Mouse (Mus musculus): ENCODE results near the gene Cks2.
"Not testable (repeated sequence)": the region's sequence is repeated elsewhere in the genome, so short reads cannot be mapped to it uniquely, and the experiment has no call there.

Gene Cks2

GRCm38 (mm10) chr13:51642171-51642778 lies 2.8 kb upstream of the Cks2 start:
- no peak for DNase-seq

DNA sequence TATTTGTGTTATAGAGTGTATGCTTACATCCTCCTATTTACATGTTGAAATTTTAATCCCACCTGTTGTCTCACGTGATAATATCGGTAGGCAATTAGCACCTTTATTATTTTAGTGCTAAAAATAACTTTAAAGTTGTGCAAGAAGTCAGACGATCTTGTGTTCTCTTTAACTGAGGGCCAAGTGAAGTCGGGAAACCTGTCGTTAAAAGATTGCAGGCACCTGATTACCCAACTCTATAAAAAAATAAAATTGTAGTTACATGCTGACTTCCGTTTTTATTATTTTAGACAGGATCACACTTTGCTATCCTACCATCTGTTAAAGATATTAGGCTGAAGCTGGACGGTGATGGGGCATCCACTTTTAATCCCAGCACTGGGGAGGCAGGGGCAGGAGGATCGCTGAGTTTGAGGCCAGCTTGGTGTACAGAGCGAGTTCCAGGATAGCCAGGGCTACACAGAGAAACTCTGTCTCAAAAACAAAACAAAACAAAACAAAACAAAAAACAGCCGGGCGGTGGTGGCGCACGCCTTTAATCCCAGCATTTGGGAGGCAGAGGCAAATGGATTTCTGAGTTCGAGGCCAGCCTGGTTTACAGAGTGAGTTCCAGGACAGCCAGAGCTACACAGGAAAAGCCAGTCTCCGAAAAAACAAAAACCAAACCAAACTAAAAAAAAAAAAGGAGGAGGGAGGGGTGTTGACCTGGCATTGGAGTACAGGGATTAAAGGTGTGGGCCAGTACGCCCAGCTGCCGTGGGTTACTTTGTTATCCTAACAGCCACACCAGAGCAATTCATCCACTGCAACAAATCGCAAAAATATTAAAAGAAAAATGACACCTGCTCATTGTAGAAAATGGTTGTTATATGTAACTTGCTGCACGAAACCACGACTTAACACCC lies 856 bp upstream of the Cks2 start:
- no peak for DNase-seq

DNA sequence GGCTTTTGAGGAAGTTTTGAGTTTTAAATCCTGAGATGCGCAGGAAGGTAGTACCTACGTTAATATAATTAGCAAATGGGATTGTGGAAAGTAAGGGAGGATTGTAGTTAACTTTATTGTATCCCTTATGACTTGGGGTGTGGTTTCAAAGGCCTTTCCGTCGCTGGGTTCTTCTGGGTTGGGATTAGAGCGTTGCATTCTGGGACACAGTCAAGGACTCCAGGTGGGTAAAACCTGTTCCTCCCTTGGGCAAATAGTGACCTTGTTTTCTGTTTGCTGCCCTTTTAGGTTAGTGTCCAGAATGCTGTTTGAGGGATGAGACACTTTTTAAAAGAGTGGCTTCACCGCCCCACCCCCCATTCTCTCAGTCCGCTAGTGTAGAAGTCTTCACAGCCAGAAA lies 840 bp downstream of the Cks2 start:
- DNase-seq: peak; percentile 63

DNA sequence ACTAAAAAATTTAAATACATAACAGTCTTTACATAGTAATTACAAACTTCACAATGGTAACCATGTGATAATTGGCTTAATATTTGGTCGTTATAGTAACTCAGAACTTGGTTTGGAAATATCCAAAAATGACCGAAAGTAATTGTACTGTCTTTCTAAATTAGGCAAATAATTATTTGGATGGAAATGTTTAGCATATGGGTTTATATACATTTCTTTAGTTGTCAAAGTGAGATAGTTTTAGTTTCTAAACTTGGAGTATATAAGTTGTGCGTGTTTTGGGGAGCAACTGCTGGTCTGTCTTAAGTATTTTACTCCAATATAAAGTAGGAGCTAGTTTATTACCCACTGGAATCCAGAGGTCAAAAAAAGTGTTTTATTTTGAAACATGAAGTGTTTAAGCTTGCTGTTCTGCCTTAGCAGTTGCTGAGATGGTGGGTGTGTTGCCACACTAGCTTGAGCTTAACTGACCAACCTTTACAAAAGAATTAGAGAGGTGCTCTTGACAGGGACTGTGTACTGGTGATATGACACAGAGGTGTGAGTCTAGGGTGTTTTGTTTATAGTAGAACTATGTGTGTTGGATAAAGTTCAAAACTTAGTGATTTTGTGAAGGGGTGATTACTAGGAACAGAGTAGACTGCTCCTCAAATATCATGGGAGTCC lies 1.5 kb downstream of the Cks2 start:
- peak; percentile 9 for DNase-seq

DNA sequence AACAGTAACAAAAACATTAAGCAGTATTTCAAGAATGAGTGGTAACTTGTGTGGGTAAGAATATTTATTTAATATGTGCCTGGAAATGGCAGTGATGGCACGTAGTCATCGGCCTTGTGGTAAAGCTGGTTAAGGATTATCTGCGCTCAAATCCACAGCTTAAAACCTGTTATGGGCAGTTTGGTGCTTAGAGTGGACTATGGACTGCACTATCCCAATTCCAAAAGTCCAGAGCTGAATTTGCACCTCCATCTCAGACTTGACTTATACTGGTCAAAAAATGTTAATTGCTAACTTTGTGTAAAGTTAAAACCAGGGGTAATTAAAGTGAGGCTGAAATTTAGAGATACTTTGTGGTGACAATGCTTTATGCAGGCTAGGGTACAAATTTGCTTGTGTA lies 2.7 kb downstream of the Cks2 start:
- no peak for DNase-seq

DNA sequence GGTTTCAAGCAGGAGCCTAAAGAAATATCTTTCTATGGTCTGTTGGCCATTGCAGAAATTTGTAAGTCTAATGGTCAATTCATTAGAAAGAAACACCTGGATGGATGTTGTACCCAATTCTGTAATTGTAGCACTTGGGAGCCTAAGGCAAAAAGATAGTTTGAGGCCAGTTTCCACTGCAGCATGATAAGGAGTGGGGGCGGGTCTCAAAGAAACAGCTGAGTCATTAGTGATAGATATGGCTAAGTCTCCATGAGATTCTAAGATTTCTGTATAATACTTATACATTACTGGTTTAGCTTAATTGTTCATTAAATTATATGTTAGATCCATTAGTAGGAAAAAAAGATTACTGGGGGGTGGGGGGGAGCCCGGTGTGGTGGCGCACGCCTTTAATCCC lies 3.2 kb downstream of the Cks2 start:
- peak; percentile 77 for DNase-seq

GRCm38 (mm10) chr13:51649740-51650139 lies 4.7 kb downstream of the Cks2 start:
- DNase-seq: no peak

- DNase-seq: peak; percentile 92
These were observed 6.5 kb downstream of the Cks2 start, which contains the start of gene Secisbp2 for GRCm38 (mm10) chr13:51651408-51652064. Gene Secisbp2 (plus strand): TSS chr13:51651697.

- no peak for DNase-seq
These were observed 8.1 kb downstream of the Cks2 start for GRCm38 (mm10) chr13:51653159-51653558.

DNA sequence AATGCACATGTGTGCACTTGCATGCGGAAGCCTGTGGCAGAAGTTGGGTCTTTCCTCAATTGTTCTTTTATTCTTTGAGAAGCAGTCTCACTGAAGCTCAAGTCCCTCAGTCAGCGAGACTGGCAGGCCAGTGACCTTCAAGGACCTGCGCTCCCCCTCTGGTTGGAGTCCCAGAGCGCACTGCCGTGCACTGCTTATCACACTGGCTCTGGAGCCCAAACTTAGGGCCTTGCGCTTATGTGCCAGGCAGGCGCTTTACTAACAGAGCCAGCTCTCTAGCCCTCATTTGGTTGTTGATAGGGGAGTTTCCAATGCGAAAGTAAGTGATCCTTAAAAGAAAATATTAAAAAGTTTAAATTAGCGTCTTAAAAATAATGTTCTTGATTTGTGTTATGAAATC lies 8.9 kb downstream of the Cks2 start:
- no peak for DNase-seq

- DNase-seq: no peak
These were observed 11.6 kb downstream of the Cks2 start for GRCm38 (mm10) chr13:51656516-51657235.

GRCm38 (mm10) chr13:51658094-51658493 lies 13.1 kb downstream of the Cks2 start:
- DNase-seq: no peak

DNA sequence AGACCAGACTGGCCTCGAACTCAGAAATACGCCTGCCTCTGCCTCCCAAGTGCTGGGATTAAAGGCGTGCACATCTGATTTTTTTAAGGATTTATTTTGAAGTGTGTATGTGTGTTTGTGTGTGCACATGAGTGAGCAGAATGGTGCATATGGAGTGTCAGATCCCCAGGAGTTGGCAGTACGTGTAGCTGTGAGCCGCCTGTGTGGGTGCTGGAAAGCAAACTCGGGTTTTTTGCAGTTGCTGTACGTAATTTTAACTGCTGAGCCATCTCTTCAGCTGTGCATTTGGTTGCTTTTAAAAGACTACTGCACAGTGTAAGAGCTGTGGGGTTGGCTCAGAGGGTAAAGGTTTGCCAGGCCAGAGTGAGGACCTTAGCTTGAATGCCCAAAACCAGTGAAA lies 14.5 kb downstream of the Cks2 start:
- no peak for DNase-seq

DNA sequence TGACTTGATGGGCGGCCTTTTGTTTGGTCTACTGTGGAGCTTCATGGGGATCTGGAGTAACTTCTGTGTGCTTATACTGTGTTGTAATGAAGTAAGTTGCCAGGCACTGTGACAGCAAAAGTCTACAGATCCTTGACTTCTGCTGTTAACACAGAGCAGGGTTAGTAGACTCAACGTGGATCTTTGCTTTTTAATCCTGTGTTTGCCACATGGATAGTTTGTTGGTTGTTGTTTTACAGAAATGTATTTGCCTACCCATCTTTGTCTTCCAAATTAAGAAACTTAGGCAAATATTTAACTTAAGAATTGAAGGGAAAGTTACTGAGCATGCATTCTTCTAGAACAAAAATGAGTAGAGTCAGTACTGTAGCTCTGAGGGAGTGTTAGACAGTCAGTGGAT lies 18.5 kb downstream of the Cks2 start:
- DNase-seq: no peak

GRCm38 (mm10) chr13:51668195-51668594 lies 23.2 kb downstream of the Cks2 start:
- DNase-seq: not testable (repeated sequence)

DNA sequence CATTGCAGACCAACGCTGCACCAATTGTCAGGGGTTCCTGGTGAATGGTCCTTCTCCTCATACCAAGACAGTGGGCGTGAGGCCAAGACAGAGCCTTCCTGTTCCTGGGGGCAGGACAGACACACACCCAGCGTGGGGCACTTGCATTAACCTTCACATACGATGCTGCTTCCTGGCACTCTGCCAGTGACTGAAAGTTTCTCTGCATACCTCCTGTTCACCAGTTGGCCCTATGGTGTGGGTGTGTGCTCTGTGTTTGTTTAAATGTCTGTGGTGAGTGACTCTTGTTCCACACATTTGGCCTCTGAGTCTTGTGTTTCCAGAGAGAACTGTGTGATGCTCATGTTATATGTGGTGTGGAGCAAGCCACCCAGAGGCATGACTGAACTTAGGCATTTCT lies 31.6 kb downstream of the Cks2 start:
- no peak for DNase-seq

- no peak for DNase-seq
These were observed 32.0 kb downstream of the Cks2 start for GRCm38 (mm10) chr13:51677041-51677440.

GRCm38 (mm10) chr13:51677630-51678185 lies 32.7 kb downstream of the Cks2 start:
- DNase-seq: peak; percentile 68

- DNase-seq: no peak
These were observed 33.7 kb downstream of the Cks2 start for GRCm38 (mm10) chr13:51678687-51679086.

- DNase-seq: peak; percentile 27
These were observed 34.3 kb downstream of the Cks2 start for GRCm38 (mm10) chr13:51679332-51679731.

DNA sequence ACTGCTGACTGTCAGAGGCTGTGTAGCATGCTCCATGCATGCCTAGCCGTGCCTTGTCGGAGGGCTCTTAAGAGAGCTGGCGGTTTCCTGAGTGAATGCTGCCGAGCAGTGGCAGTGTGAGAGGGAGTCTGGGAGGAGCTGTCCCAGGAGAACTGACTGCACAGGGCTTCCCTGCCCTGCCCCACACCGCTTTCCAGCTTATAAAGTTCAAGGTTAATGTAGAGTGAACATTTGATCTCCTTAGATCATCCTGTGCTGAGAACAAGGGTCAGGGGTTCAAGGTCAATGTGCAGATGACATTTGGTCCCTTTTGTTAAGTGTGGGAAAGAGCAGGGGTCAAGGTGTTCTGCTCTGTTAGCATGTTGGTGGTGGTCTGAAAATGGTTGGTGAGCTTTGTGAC lies 36.0 kb downstream of the Cks2 start:
- no peak for DNase-seq

- DNase-seq: no peak
These were observed 36.6 kb downstream of the Cks2 start for GRCm38 (mm10) chr13:51681634-51682033.
